Mouse (Mus musculus): ENCODE results near the gene Olfr288. TPM values are rescaled to one million over a fixed set of nuclear protein-coding genes. Genes with fewer than 3 reads are reported as not detected.

Olfr288 gene
- total RNA-seq, 1 experiment from 2014 or later: not detected

- peak; percentile 61; the same call in 1 of the 2 replicates for ATAC-seq (ENCODE audit: extremely low read depth, insufficient number of reproducible peaks, low FRiP score, poor library complexity, severe bottlenecking)
Observed at GRCm38 (mm10) chr15:98167645-98168621, 27.4 kb downstream of the Olfr288 start.

GRCm38 (mm10) chr15:98166963-98167644 lies 28.2 kb downstream of the Olfr288 start, which contains the start of gene Ccdc184:
Ccdc184 (plus strand) TSS chr15:98167158.
- ATAC-seq (ENCODE audit: extremely low read depth, insufficient number of reproducible peaks, low FRiP score, poor library complexity, severe bottlenecking): no peak

- no peak for ATAC-seq (ENCODE audit: extremely low read depth, insufficient number of reproducible peaks, low FRiP score, poor library complexity, severe bottlenecking)
Observed at GRCm38 (mm10) chr15:98165525-98165924, 29.8 kb downstream of the Olfr288 start, which contains the start of gene Asb8. Asb8 (minus strand) TSS chr15:98165625.

- ATAC-seq (ENCODE audit: extremely low read depth, insufficient number of reproducible peaks, low FRiP score, poor library complexity, severe bottlenecking): no peak
Observed at GRCm38 (mm10) chr15:98162561-98162960, 32.8 kb downstream of the Olfr288 start.

- ATAC-seq (ENCODE audit: extremely low read depth, insufficient number of reproducible peaks, low FRiP score, poor library complexity, severe bottlenecking): no peak
Observed at GRCm38 (mm10) chr15:98161026-98161805, 34.1 kb downstream of the Olfr288 start.

- no peak for ATAC-seq (ENCODE audit: extremely low read depth, insufficient number of reproducible peaks, low FRiP score, poor library complexity, severe bottlenecking)
Observed at GRCm38 (mm10) chr15:98157253-98157652, 38.1 kb downstream of the Olfr288 start.

GRCm38 (mm10) chr15:98155944-98156343 lies 39.4 kb downstream of the Olfr288 start:
- no peak for ATAC-seq (ENCODE audit: extremely low read depth, insufficient number of reproducible peaks, low FRiP score, poor library complexity, severe bottlenecking)

GRCm38 (mm10) chr15:98155272-98155671 lies 40.1 kb downstream of the Olfr288 start:
- ATAC-seq (ENCODE audit: extremely low read depth, insufficient number of reproducible peaks, low FRiP score, poor library complexity, severe bottlenecking): no peak

- no peak for ATAC-seq (ENCODE audit: extremely low read depth, insufficient number of reproducible peaks, low FRiP score, poor library complexity, severe bottlenecking)
Observed at GRCm38 (mm10) chr15:98154631-98155030, 40.7 kb downstream of the Olfr288 start.

GRCm38 (mm10) chr15:98154146-98154545 lies 41.2 kb downstream of the Olfr288 start:
- ATAC-seq (ENCODE audit: extremely low read depth, insufficient number of reproducible peaks, low FRiP score, poor library complexity, severe bottlenecking): no peak

GRCm38 (mm10) chr15:98153625-98154024 lies 41.7 kb downstream of the Olfr288 start:
- ATAC-seq (ENCODE audit: extremely low read depth, insufficient number of reproducible peaks, low FRiP score, poor library complexity, severe bottlenecking): peak; percentile 55; the same call in 1 of the 2 replicates

- ATAC-seq (ENCODE audit: extremely low read depth, insufficient number of reproducible peaks, low FRiP score, poor library complexity, severe bottlenecking): no peak
Observed at GRCm38 (mm10) chr15:98152916-98153315, 42.4 kb downstream of the Olfr288 start.

GRCm38 (mm10) chr15:98149166-98149602 lies 46.2 kb downstream of the Olfr288 start:
- ATAC-seq (ENCODE audit: extremely low read depth, insufficient number of reproducible peaks, low FRiP score, poor library complexity, severe bottlenecking): no peak

GRCm38 (mm10) chr15:98148356-98148755 lies 47.0 kb downstream of the Olfr288 start:
- ATAC-seq (ENCODE audit: extremely low read depth, insufficient number of reproducible peaks, low FRiP score, poor library complexity, severe bottlenecking): no peak

GRCm38 (mm10) chr15:98145559-98146181 lies 49.7 kb downstream of the Olfr288 start:
- peak; percentile 88 for ATAC-seq (ENCODE audit: extremely low read depth, insufficient number of reproducible peaks, low FRiP score, poor library complexity, severe bottlenecking)

- no peak for ATAC-seq (ENCODE audit: extremely low read depth, insufficient number of reproducible peaks, low FRiP score, poor library complexity, severe bottlenecking)
Observed at GRCm38 (mm10) chr15:98144861-98145507, 50.4 kb downstream of the Olfr288 start.

- ATAC-seq (ENCODE audit: extremely low read depth, insufficient number of reproducible peaks, low FRiP score, poor library complexity, severe bottlenecking): no peak
Observed at GRCm38 (mm10) chr15:98142515-98142914, 52.8 kb downstream of the Olfr288 start.

- ATAC-seq (ENCODE audit: extremely low read depth, insufficient number of reproducible peaks, low FRiP score, poor library complexity, severe bottlenecking): no peak
Observed at GRCm38 (mm10) chr15:98140809-98141208, 54.5 kb downstream of the Olfr288 start.
